Mouse (Mus musculus) intestine, embryonic 14.5 days (tissue): ENCODE measurements around the gene Elovl6. TPM values are rescaled to one million over a fixed set of nuclear protein-coding genes. Genes with fewer than 3 reads are reported as not detected.

ENCODE experiments used
- ATAC-seq: fragments of 200-750 bp; cut with Nextera tagmentation; replicated peaks from 2 replicates; pipeline ENCODE4 v1.8.0; 2017; ENCODE audit warnings: low read depth, moderate number of reproducible peaks, moderate TSS enrichment, moderate library complexity; ENCODE audit not compliant: low FRiP score, low TSS enrichment
- DNase-seq: peaks from one replicate; pipeline ENCODE4 v3.0.0-alpha.2; 2018; ENCODE audit warnings: low spot score
- H3K27ac ChIP-seq: fragments of 300-500 bp; sonication (generic); 2 replicates; pipeline ENCODE4 v1.5.1; 2014; ENCODE audit warnings: low read depth, mild to moderate bottlenecking, control low read depth
- H3K27me3 ChIP-seq: fragments of 300-500 bp; sonication (generic); replicated peaks from 2 replicates; pipeline ENCODE4 v1.6.1; 2014; ENCODE audit warnings: low read length, control low read depth; ENCODE audit not compliant: control insufficient read depth, insufficient read depth
- H3K36me3 ChIP-seq: fragments of 300-500 bp; sonication (generic); 2 replicates; pipeline ENCODE4 v1.6.1; 2014; ENCODE audit warnings: low read length, control low read depth; ENCODE audit not compliant: control insufficient read depth, insufficient read depth
- H3K4me1 ChIP-seq: fragments of 300-500 bp; sonication (generic); replicated peaks from 2 replicates; pipeline ENCODE4 v1.6.1; 2014; ENCODE audit warnings: low read length, control low read depth, mixed read lengths; ENCODE audit not compliant: control insufficient read depth, insufficient read depth
- H3K4me2 ChIP-seq: fragments of 300-500 bp; sonication (generic); 2 replicates; pipeline ENCODE4 v1.6.1; 2014; ENCODE audit warnings: low read length
- H3K4me3 ChIP-seq: fragments of 300-500 bp; sonication (generic); 2 replicates; pipeline ENCODE4 v1.5.1; 2014; ENCODE audit warnings: low read depth, low read length, control low read depth, mixed read lengths
- H3K9ac ChIP-seq: fragments of 300-500 bp; sonication (generic); 2 replicates; pipeline ENCODE4 v1.6.1; 2014; ENCODE audit warnings: mild to moderate bottlenecking, low read length
- H3K9me3 ChIP-seq: fragments of 300-500 bp; sonication (generic); 2 replicates; pipeline ENCODE4 v1.6.1; 2016; ENCODE audit warnings: low read length, control low read depth; ENCODE audit not compliant: control insufficient read depth
- WGBS: fragments of 180-500 bp; shearing (Covaris S2); extraction: QIAGEN DNeasy Blood & Tissue Kit; methylation state at CpG from one replicate; pipeline ENCODE4 v1.1.7; 2014; 5-methylcytosine and 5-hydroxymethylcytosine counted together
- polyA plus RNA-seq: library from polyadenylated mRNA; unstranded; fragments of >200 nt; fragmentation: Nextera tagmentation; extraction: Ambion mirVana; gene quantifications from 2 replicates; pipeline ENCODE4 v1.2.1, GENCODE M21; 2014

Elovl6 gene
- polyA plus RNA-seq, 1 experiment from 2014 or later: 53.4 TPM

GRCm38 (mm10) chr3:129557048-129557447, 24.9 kb downstream of the Elovl6 start:
- no peak overlapping the region for H3K4me2 ChIP-seq
- DNase-seq (no peak), ATAC-seq (no peak)
- H3K9ac ChIP-seq: no peak overlapping the region
- H3K27me3 ChIP-seq: no peaks in the 10 kb centered on the region
- H3K36me3 ChIP-seq: peaks cover 11% of the 10 kb centered on the region; the same call in 1 of the 2 replicates
- H3K9me3 ChIP-seq: no peaks in the 10 kb centered on the region
- peaks cover 5% of the 10 kb centered on the region for H3K4me1 ChIP-seq
- WGBS: 80% methylated on average over 9 of the region's 9 CpGs
- H3K27ac ChIP-seq: no peak overlapping the region
- H3K4me3 ChIP-seq: no peak overlapping the region

GRCm38 (mm10) chr3:129557566-129557965, 25.4 kb downstream of the Elovl6 start:
- peaks cover 15% of the 10 kb centered on the region for H3K36me3 ChIP-seq

GRCm38 (mm10) chr3:129558016-129558955, 26.1 kb downstream of the Elovl6 start:
- Histone ChIP-seq H3K27me3 (no peaks in the 10 kb centered on the region), H3K9me3 (no peaks in the 10 kb centered on the region), H3K27ac (no peak overlapping the region), H3K4me3 (no peak overlapping the region), H3K9ac (no peak overlapping the region), H3K36me3 (peaks cover 15% of the 10 kb centered on the region), H3K4me1 (no peaks in the 10 kb centered on the region), H3K4me2 (no peak overlapping the region)
- WGBS: 81% methylated on average over 22 of the region's 22 CpGs
- DNase-seq (no peak), ATAC-seq (no peak)

More at GRCm38 (mm10) chr3:129557566-129557965, 25.4 kb downstream of the Elovl6 start:
- ATAC-seq: no peak
- Histone ChIP-seq H3K27ac (no peak overlapping the region), H3K4me1 (no peaks in the 10 kb centered on the region), H3K27me3 (no peaks in the 10 kb centered on the region), H3K9me3 (no peaks in the 10 kb centered on the region), H3K9ac (no peak overlapping the region), H3K4me2 (no peak overlapping the region), H3K4me3 (no peak overlapping the region)
- WGBS: 71% methylated on average over 7 of the region's 7 CpGs
- DNase-seq: no peak

GRCm38 (mm10) chr3:129560068-129560467, 27.9 kb downstream of the Elovl6 start:
- DNase-seq (no peak), ATAC-seq (no peak)
- no peaks in the 10 kb centered on the region for H3K9me3 ChIP-seq
- no peak overlapping the region for H3K9ac ChIP-seq
- H3K4me2 ChIP-seq: no peak overlapping the region
- WGBS: 91% methylated on average over 9 of the region's 9 CpGs
- H3K4me3 ChIP-seq: no peak overlapping the region
- no peaks in the 10 kb centered on the region for H3K4me1 ChIP-seq
- H3K27ac ChIP-seq: no peak overlapping the region
- no peaks in the 10 kb centered on the region for H3K27me3 ChIP-seq
- H3K36me3 ChIP-seq: peaks cover 15% of the 10 kb centered on the region

GRCm38 (mm10) chr3:129561011-129561410, 28.9 kb downstream of the Elovl6 start:
- DNase-seq (no peak), ATAC-seq (no peak)
- H3K4me3 ChIP-seq: no peak overlapping the region
- H3K9me3 ChIP-seq: no peaks in the 10 kb centered on the region
- no peak overlapping the region for H3K4me2 ChIP-seq
- no peaks in the 10 kb centered on the region for H3K4me1 ChIP-seq
- H3K36me3 ChIP-seq: peaks cover 15% of the 10 kb centered on the region
- WGBS: 85% methylated on average over 10 of the region's 10 CpGs
- H3K27ac ChIP-seq: no peak overlapping the region
- H3K27me3 ChIP-seq: no peaks in the 10 kb centered on the region
- H3K9ac ChIP-seq: no peak overlapping the region

- Histone ChIP-seq H3K36me3 (peaks cover 15% of the 10 kb centered on the region), H3K4me1 (no peaks in the 10 kb centered on the region; the same call in 1 of the 2 replicates), H3K9me3 (no peaks in the 10 kb centered on the region), H3K4me2 (no peak overlapping the region), H3K4me3 (no peak overlapping the region), H3K27ac (no peak overlapping the region), H3K27me3 (no peaks in the 10 kb centered on the region), H3K9ac (no peak overlapping the region)
- DNase-seq (no peak), ATAC-seq (no peak)
- 90% methylated on average over 2 of the region's 2 CpGs for WGBS
Measured at GRCm38 (mm10) chr3:129561853-129562252, 29.7 kb downstream of the Elovl6 start.

GRCm38 (mm10) chr3:129562411-129562810, 30.3 kb downstream of the Elovl6 start:
- Histone ChIP-seq H3K9ac (no peak overlapping the region), H3K27me3 (no peaks in the 10 kb centered on the region), H3K4me3 (no peak overlapping the region), H3K27ac (no peak overlapping the region), H3K4me1 (no peaks in the 10 kb centered on the region; the same call in 1 of the 2 replicates), H3K4me2 (no peak overlapping the region), H3K9me3 (no peaks in the 10 kb centered on the region), H3K36me3 (peaks cover 15% of the 10 kb centered on the region)
- 92% methylated on average over 4 of the region's 4 CpGs for WGBS
- no peak for ATAC-seq
- DNase-seq: no peak

- H3K9me3 ChIP-seq: no peaks in the 10 kb centered on the region
- H3K27me3 ChIP-seq: no peaks in the 10 kb centered on the region
- DNase-seq (no peak), ATAC-seq (no peak)
- no peak overlapping the region for H3K4me3 ChIP-seq
- peaks cover 15% of the 10 kb centered on the region for H3K36me3 ChIP-seq
- peaks cover 3% of the 10 kb centered on the region; the same call in 1 of the 2 replicates for H3K4me1 ChIP-seq
- H3K27ac ChIP-seq: no peak overlapping the region
- no peak overlapping the region for H3K9ac ChIP-seq
- no peak overlapping the region for H3K4me2 ChIP-seq
- WGBS: 95% methylated on average over 4 of the region's 4 CpGs
Measured at GRCm38 (mm10) chr3:129563807-129564206, 31.7 kb downstream of the Elovl6 start.
